Mouse (Mus musculus) ES-Bruce4 (cell line): ENCODE data around the gene Tmod1.

Experiments
- EP300 ChIP-seq: IDR thresholded peaks from 2 replicates; pipeline ENCODE4 v1.6.1; 2011; ENCODE audit warnings: low read depth, low read length; ENCODE audit not compliant: insufficient read depth
- POLR2A ChIP-seq: IDR thresholded peaks from one replicate; pipeline ENCODE4 v1.8.1; 2011; ENCODE audit warnings: low read length; ENCODE audit not compliant: insufficient read depth

- no peak for TF ChIP-seq POLR2A
- TF ChIP-seq EP300, result no peak
Observed at GRCm38 (mm10) chr4:46117536-46117935, 78.8 kb downstream of the Tmod1 start.
